In the genomic region with DNA sequence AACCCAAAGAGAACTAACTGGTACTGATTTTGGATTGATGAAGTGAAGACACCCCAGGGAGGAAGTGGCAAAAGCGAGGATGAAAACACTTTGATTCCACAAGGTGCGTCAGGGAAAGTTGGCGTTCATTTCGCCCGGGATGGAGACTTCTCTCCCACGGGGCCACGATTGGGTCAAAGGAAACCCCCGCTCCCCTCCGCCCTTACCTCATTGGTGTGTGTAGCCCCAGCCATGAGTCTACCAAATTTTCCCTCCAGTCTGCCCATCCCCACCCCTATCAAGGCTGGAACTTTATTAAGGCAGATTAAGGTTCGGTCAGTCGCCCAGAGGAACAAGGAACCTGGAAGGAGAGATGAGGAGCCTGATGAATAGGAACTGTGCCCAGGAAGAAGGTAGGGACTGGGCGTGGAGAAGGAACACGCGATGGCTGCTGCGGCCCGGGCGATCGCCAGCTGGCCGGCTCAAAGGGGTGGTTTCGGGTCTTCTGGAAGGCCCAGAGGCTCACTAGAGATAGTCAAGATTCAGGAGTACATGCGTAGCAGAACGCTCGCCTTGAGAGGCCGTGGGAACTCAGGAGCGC, we compare ENCODE assay signal across 8 mouse cellular contexts. TPM values are rescaled to one million over a fixed set of nuclear protein-coding genes. Genes with fewer than 3 reads are reported as not detected.
DNase-seq lines count a peak whose midpoint lies in the region; ATAC-seq and TF ChIP-seq lines count a peak whose summit lies in the region.

Slc41a1 (plus strand) TSS at position 287 of the 580 bp plus-strand sequence.

- no peak for TF ChIP-seq CTCF in spleen, adult 2 months (IDR thresholded peaks at IDR 0.05; ENCODE audit: extremely low read depth, insufficient read depth, insufficient read length, insufficient replicate concordance)

- peak within 1 kb of the TSS; percentile 73 for H3K9ac ChIP-seq in midbrain, embryonic 14.5 days (replicated peaks; ENCODE audit: low read length)

- H3K27me3 ChIP-seq in spleen, adult 2 months (ENCODE audit: control insufficient read depth, insufficient read depth, low read length) = no peaks in the 10 kb centered on the region
- H3K27me3 ChIP-seq in heart, embryonic 10.5 days (ENCODE audit: insufficient read depth, poor library complexity, severe bottlenecking) = 0 out of 2 replicates have a peak, but pooled peaks cover 4% of the 10 kb centered on the region
- H3K27me3 ChIP-seq in midbrain, embryonic 14.5 days (ENCODE audit: control insufficient read depth, insufficient read depth, low read length) = no peaks in the 10 kb centered on the region

- TF ChIP-seq POLR2A in spleen, adult 2 months (IDR thresholded peaks at IDR 0.05; ENCODE audit: low read depth, low read length) = no peak

- peak in 1 of 2 experiments; percentile 32 for DNase-seq in spleen, adult 2 months (ENCODE audit: low read depth in 1 of 2, low spot score in 2 of 2)
- no peak for DNase-seq in spleen, postnatal 4 days (ENCODE audit: low spot score in 2 of 2)
- DNase-seq in heart, embryonic 10.5 days (ENCODE audit: low spot score) = no peak
- peak in 1 of 2 experiments; percentile 32 for DNase-seq in layer of hippocampus, postnatal 10 days (ENCODE audit: low spot score in 2 of 2)
- DNase-seq in midbrain, embryonic 14.5 days = no peak
- no peak for DNase-seq in retina, postnatal 1 day
- no peak for DNase-seq in cerebellum, adult 9-10 months

- 3% methylated on average over 25 of the region's 25 CpGs for WGBS in spleen, adult 2 months
- WGBS in heart, embryonic 10.5 days = under 1% methylated on average over 25 of the region's 25 CpGs
- WGBS in midbrain, embryonic 14.5 days = 4% methylated on average over 25 of the region's 25 CpGs

- peak within 1 kb of the TSS; percentile 86 for H3K4me2 ChIP-seq in midbrain, embryonic 14.5 days (ENCODE audit: low read length)

- peak within 1 kb of the TSS; percentile 99 for H3K4me3 ChIP-seq in spleen, adult 2 months (ENCODE audit: extremely low read depth, insufficient read depth, insufficient read length)
- peak within 1 kb of the TSS; percentile 87 for H3K4me3 ChIP-seq in brown adipose tissue, adult 24 weeks (ENCODE audit: insufficient read depth, low read depth, low read length)
- H3K4me3 ChIP-seq in heart, embryonic 10.5 days = peak within 1 kb of the TSS; percentile 88
- peak within 1 kb of the TSS; percentile 87 for H3K4me3 ChIP-seq in midbrain, embryonic 14.5 days (replicated peaks; ENCODE audit: low read depth, low read length)

- peaks cover 10% of the 10 kb centered on the region for H3K36me3 ChIP-seq in spleen, adult 2 months (ENCODE audit: control insufficient read depth, insufficient read depth, low read length)
- peaks cover 17% of the 10 kb centered on the region for H3K36me3 ChIP-seq in heart, embryonic 10.5 days
- H3K36me3 ChIP-seq in midbrain, embryonic 14.5 days (ENCODE audit: control insufficient read depth, insufficient read depth, low read length) = peaks cover 8% of the 10 kb centered on the region; the same call in 1 of the 2 replicates

- peak; percentile 24 for ATAC-seq in midbrain, embryonic 14.5 days (ENCODE audit: low FRiP score, low TSS enrichment)

- H3K27ac ChIP-seq in spleen, adult 2 months (ENCODE audit: insufficient read depth, low read length) = peak within 1 kb of the TSS; percentile 94
- H3K27ac ChIP-seq in brown adipose tissue, adult 24 weeks (replicated peaks; ENCODE audit: low read depth, low read length) = peak within 1 kb of the TSS; percentile 78
- H3K27ac ChIP-seq in heart, embryonic 10.5 days = peak within 1 kb of the TSS; percentile 94
- H3K27ac ChIP-seq in midbrain, embryonic 14.5 days (replicated peaks; ENCODE audit: low read depth, low read length) = peak within 1 kb of the TSS; percentile 79

- H3K4me1 ChIP-seq in spleen, adult 2 months (ENCODE audit: control insufficient read depth, insufficient read depth, insufficient read length) = peaks cover 9% of the 10 kb centered on the region; the same call in 1 of the 2 replicates
- H3K4me1 ChIP-seq in brown adipose tissue, adult 24 weeks (ENCODE audit: control insufficient read depth, insufficient read depth, insufficient read length, low read length) = peaks cover 6% of the 10 kb centered on the region
- peaks cover 22% of the 10 kb centered on the region for H3K4me1 ChIP-seq in heart, embryonic 10.5 days
- peaks cover 22% of the 10 kb centered on the region; the same call in 1 of the 2 replicates for H3K4me1 ChIP-seq in midbrain, embryonic 14.5 days (ENCODE audit: control insufficient read depth, insufficient read depth, low read length)

- no peaks in the 10 kb centered on the region for H3K9me3 ChIP-seq in heart, embryonic 10.5 days
- no peaks in the 10 kb centered on the region for H3K9me3 ChIP-seq in midbrain, embryonic 14.5 days (ENCODE audit: control insufficient read depth, low read length)

RNA-seq across cellular contexts. Expression of gene Slc41a1, which starts in this region (rescaled TPM):
- 22.9 and 41.1 TPM in 2 replicates for polyA plus RNA-seq in spleen, adult 2 months (2012; rRNA removed)
- polyA plus RNA-seq in brown adipose tissue, adult 24 weeks (2012; ENCODE audit: insufficient read depth, insufficient read length, missing spikeins) = 13.7 and 15.9 TPM in 2 replicates
- polyA plus RNA-seq in heart, embryonic 10.5 days (2016; fragmentation: Nextera tagmentation; extraction: Ambion mirVana) = 8.8 and 9.6 TPM in 2 replicates
- 10 to 100 TPM; 53.0 to 59.9 TPM for total RNA-seq in layer of hippocampus, postnatal 10 days (2021)
- 7.5 and 12.9 TPM in 2 replicates for polyA plus RNA-seq in midbrain, embryonic 14.5 days (2014; fragmentation: Nextera tagmentation; extraction: Ambion mirVana)
